ENCODE assay signal across 10 mouse cellular contexts in the genomic region with DNA sequence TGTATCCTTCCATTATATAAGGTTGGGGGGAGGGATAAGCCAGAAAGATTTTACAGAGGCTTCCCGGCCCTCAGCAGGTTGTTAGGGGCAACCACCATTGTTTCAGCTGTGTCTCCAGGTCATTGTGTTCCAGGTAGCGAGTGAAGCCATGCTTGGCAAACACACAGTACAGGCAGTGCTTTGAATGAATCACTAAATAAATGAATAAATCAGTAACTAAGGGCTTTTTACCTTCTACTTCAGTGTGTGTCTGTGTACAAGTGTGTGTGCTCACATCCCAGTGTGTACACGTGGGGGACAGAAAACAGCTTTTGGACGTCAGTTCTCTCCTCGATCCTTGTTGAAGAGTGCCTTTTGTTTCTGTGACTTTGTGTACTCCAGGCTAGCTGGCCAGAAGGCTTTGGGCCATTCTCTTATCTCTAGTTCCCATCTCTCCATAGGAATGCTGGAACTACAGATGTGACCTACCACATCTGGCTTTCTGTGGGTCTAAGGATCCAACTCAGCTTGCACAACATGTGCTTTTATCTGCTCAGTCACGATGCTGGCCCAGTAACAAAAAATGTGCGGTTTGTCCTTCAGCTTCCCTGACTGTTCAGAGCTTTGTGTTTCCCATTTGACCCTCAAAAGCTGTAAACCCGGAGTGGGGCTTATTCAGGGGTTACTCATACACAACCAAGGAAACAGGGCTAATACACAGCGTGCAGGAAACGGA. TPM values are rescaled to one million over a fixed set of nuclear protein-coding genes. Genes with fewer than 3 reads are reported as not detected.
DNase-seq lines count a peak whose midpoint lies in the region; ATAC-seq and TF ChIP-seq lines count a peak whose summit lies in the region.
"Had no signal": no experiment of that assay in that cellular context is flagged by ENCODE, and none has a peak within 500 bp of the region (broad histone marks: within the 10 kb centered on the region; RNA-seq: fewer than 3 reads in every experiment).

No protein-coding gene starts in this region.

- no peak overlapping the region for H3K4me3 ChIP-seq in kidney, adult 2 months (ENCODE audit: insufficient read depth, low read depth, low read length)
- H3K4me3 ChIP-seq in embryonic facial prominence, embryonic 10.5 days, result no peak overlapping the region
- H3K4me3 ChIP-seq in hindbrain, postnatal 0 days (ENCODE audit: low read length), result no peak overlapping the region
- H3K4me3 ChIP-seq: embryonic facial prominence, embryonic 15.5 days; megakaryocyte, embryonic 14.5 days had no signal

- H3K4me1 ChIP-seq in kidney, adult 2 months (ENCODE audit: control insufficient read depth, insufficient read depth, low read length), result no peaks in the 10 kb centered on the region; the same call in 1 of the 2 replicates
- peaks cover 24% of the 10 kb centered on the region for H3K4me1 ChIP-seq in embryonic facial prominence, embryonic 10.5 days
- H3K4me1 ChIP-seq in hindbrain, postnatal 0 days (ENCODE audit: insufficient read depth, low read length), result 0 out of 2 replicates have a peak, but pooled peaks cover 3% of the 10 kb centered on the region
- H3K4me1 ChIP-seq: embryonic facial prominence, embryonic 15.5 days had no signal

- intact Hi-C loops in gastrocnemius, postnatal 14 days (cut with DNase I; ENCODE audit: low total_unique reads), result no loop called here

- no peak for TF ChIP-seq CTCF in kidney, adult 2 months (conservative IDR thresholded peaks at IDR 0.05; ENCODE audit: insufficient read depth, insufficient read length, low read depth, low read length)
- TF ChIP-seq CTCF in hindbrain, postnatal 0 days (IDR thresholded peaks at IDR 0.05; ENCODE audit: low read depth), result no peak

- WGBS in kidney, adult 2 months, result 52% methylated on average over 10 of the region's 10 CpGs
- WGBS in embryonic facial prominence, embryonic 10.5 days, result 53% methylated on average over 10 of the region's 10 CpGs
- WGBS in hindbrain, postnatal 0 days, result 30% methylated on average over 10 of the region's 10 CpGs

- ATAC-seq in hindbrain, postnatal 0 days, result peak; percentile 74

- H3K4me2 ChIP-seq in hindbrain, postnatal 0 days (ENCODE audit: low read depth, low read length), result no peak overlapping the region
- H3K4me2 ChIP-seq: embryonic facial prominence, embryonic 15.5 days had no signal

- no peaks in the 10 kb centered on the region for H3K9me3 ChIP-seq in embryonic facial prominence, embryonic 10.5 days
- no peaks in the 10 kb centered on the region for H3K9me3 ChIP-seq in hindbrain, postnatal 0 days (ENCODE audit: low read length)
- H3K9me3 ChIP-seq: embryonic facial prominence, embryonic 15.5 days; megakaryocyte, embryonic 14.5 days had no signal

- no peak overlapping the region for H3K9ac ChIP-seq in hindbrain, postnatal 0 days (replicated peaks; ENCODE audit: low read length)
- H3K9ac ChIP-seq: embryonic facial prominence, embryonic 15.5 days had no signal

- DNase-seq in kidney, adult 2 months, result peak; percentile 24
- DNase-seq in kidney, adult 18-20 months, result no peak
- DNase-seq in 416B (ENCODE audit: low read depth), result peak; percentile 50
- DNase-seq in embryonic facial prominence, embryonic 10.5 days (ENCODE audit: low spot score), result no peak
- DNase-seq in hindbrain, postnatal 0 days (ENCODE audit: low spot score), result peak; percentile 39
- DNase-seq in gastrocnemius, postnatal 14 days, result no peak
- no peak for DNase-seq in gastrocnemius, adult 18-20 months (ENCODE audit: low spot score)
- DNase-seq in layer of hippocampus, adult 9-11 months, result no peak

- no peaks in the 10 kb centered on the region for H3K27me3 ChIP-seq in kidney, adult 2 months (replicated peaks; ENCODE audit: control insufficient read depth, insufficient read depth, low read length)
- no peaks in the 10 kb centered on the region for H3K27me3 ChIP-seq in embryonic facial prominence, embryonic 10.5 days (replicated peaks; ENCODE audit: low read depth, poor library complexity, severe bottlenecking)
- no peaks in the 10 kb centered on the region for H3K27me3 ChIP-seq in hindbrain, postnatal 0 days (ENCODE audit: insufficient read depth, low read length)
- H3K27me3 ChIP-seq: embryonic facial prominence, embryonic 15.5 days; megakaryocyte, embryonic 14.5 days had no signal

- TF ChIP-seq POLR2A in kidney, adult 2 months (IDR thresholded peaks at IDR 0.05; ENCODE audit: low read depth, low read length), result no peak

- no peak overlapping the region for H3K27ac ChIP-seq in kidney, adult 2 months (ENCODE audit: insufficient read depth, low read depth, low read length)
- 0 out of 2 replicates have a peak overlapping the region, but pooled peaks have one; percentile 10 for H3K27ac ChIP-seq in embryonic facial prominence, embryonic 10.5 days (replicated peaks)
- H3K27ac ChIP-seq in hindbrain, postnatal 0 days, result no peak overlapping the region
- H3K27ac ChIP-seq: embryonic facial prominence, embryonic 15.5 days had no signal

- no peaks in the 10 kb centered on the region for H3K36me3 ChIP-seq in kidney, adult 2 months (ENCODE audit: control insufficient read depth, insufficient read depth, low read length)
- no peaks in the 10 kb centered on the region for H3K36me3 ChIP-seq in embryonic facial prominence, embryonic 10.5 days (replicated peaks)
- no peaks in the 10 kb centered on the region for H3K36me3 ChIP-seq in hindbrain, postnatal 0 days (ENCODE audit: insufficient read depth, low read length)
- H3K36me3 ChIP-seq: embryonic facial prominence, embryonic 15.5 days had no signal

RNA-seq across cellular contexts. Expression of gene Eif4e, which starts 10.2 kb away (rescaled TPM):
- 17.5 and 33.6 TPM in 2 replicates for polyA plus RNA-seq in kidney, adult 2 months (2012; rRNA removed)
- polyA plus RNA-seq in embryonic facial prominence, embryonic 10.5 days (2016; fragmentation: Nextera tagmentation; extraction: Ambion mirVana), result 529 and 534 TPM in 2 replicates
- 54.2 and 94.0 TPM in 2 replicates for total RNA-seq in hindbrain, postnatal 0 days (2014; rRNA removed)
- 259 and 290 TPM in 2 replicates for polyA plus RNA-seq in hindbrain, postnatal 0 days (2015; fragmentation: Nextera tagmentation; extraction: Ambion mirVana)
- 100 to 1,000 TPM; 101 to 108 TPM for total RNA-seq in gastrocnemius, postnatal 14 days (2021)
- total RNA-seq in gastrocnemius, adult 18-20 months (2021), result 100 to 1,000 TPM; 119 to 137 TPM

RNA-seq across cellular contexts. Expression of gene Metap1, which starts 26.5 kb away (rescaled TPM):
- 19.9 and 22.6 TPM in 2 replicates for polyA plus RNA-seq in kidney, adult 2 months (2012; rRNA removed)
- polyA plus RNA-seq in embryonic facial prominence, embryonic 10.5 days (2016; fragmentation: Nextera tagmentation; extraction: Ambion mirVana), result 46.2 and 48.8 TPM in 2 replicates
- 46.3 and 55.0 TPM in 2 replicates for total RNA-seq in hindbrain, postnatal 0 days (2014; rRNA removed)
- polyA plus RNA-seq in hindbrain, postnatal 0 days (2015; fragmentation: Nextera tagmentation; extraction: Ambion mirVana), result 40.6 and 43.6 TPM in 2 replicates
- total RNA-seq in gastrocnemius, postnatal 14 days (2021), result 10 to 100 TPM; 43.5 to 44.8 TPM
- 10 to 100 TPM; 45.5 to 46.4 TPM for total RNA-seq in gastrocnemius, adult 18-20 months (2021)

Comparison
In these comparisons a context has a peak if more than half of its experiments do, and no peak if none do; other contexts are left out.
1. DNase-seq: peak in kidney, adult 2 months (single experiment), 416B (single experiment) and hindbrain, postnatal 0 days (single experiment); none in kidney, adult 18-20 months (single experiment), embryonic facial prominence, embryonic 10.5 days (single experiment), gastrocnemius, postnatal 14 days (single experiment), gastrocnemius, adult 18-20 months (single experiment) and layer of hippocampus, adult 9-11 months (single experiment).